Mouse (Mus musculus) neural tube, embryonic 12.5 days (tissue): ENCODE data around the gene Enpp7. TPM values are rescaled to one million over a fixed set of nuclear protein-coding genes. Genes with fewer than 3 reads are reported as not detected.

Experiments
- ATAC-seq: fragments of 200-750 bp; cut with Nextera tagmentation; 2 replicates; pipeline ENCODE4 v1.8.0; 2017; ENCODE audit warnings: low read depth, mild to moderate bottlenecking, moderate TSS enrichment, moderate library complexity; ENCODE audit not compliant: low FRiP score
- H3K27ac ChIP-seq: fragments of 300-500 bp; sonication (generic); 2 replicates; pipeline ENCODE4 v1.5.1; 2016
- H3K27me3 ChIP-seq: fragments of 300-500 bp; sonication (generic); replicated peaks from 2 replicates; pipeline ENCODE4 v1.6.1; 2016; ENCODE audit warnings: mild to moderate bottlenecking
- H3K36me3 ChIP-seq: fragments of 300-500 bp; sonication (generic); 2 replicates; pipeline ENCODE4 v1.6.1; 2016; ENCODE audit warnings: mild to moderate bottlenecking
- H3K4me1 ChIP-seq: fragments of 300-500 bp; sonication (generic); 2 replicates; pipeline ENCODE4 v1.6.1; 2016
- H3K4me2 ChIP-seq: fragments of 300-500 bp; sonication (generic); replicated peaks from 2 replicates; pipeline ENCODE4 v1.6.1; 2016; ENCODE audit warnings: mild to moderate bottlenecking
- H3K4me3 ChIP-seq: fragments of 300-500 bp; sonication (generic); 2 replicates; pipeline ENCODE4 v1.5.1; 2016
- H3K9ac ChIP-seq: fragments of 300-500 bp; sonication (generic); 2 replicates; pipeline ENCODE4 v1.6.1; 2016; ENCODE audit warnings: mild to moderate bottlenecking
- H3K9me3 ChIP-seq: fragments of 300-500 bp; sonication (generic); 2 replicates; pipeline ENCODE4 v1.6.1; 2016; ENCODE audit warnings: mild to moderate bottlenecking
- WGBS: fragments of 180-500 bp; shearing (Covaris S2); methylation state at CpG from one replicate; pipeline ENCODE4 v1.1.7; 2016; 5-methylcytosine and 5-hydroxymethylcytosine counted together
- polyA plus RNA-seq: library from polyadenylated mRNA; unstranded; fragments of >200 nt; fragmentation: Nextera tagmentation; extraction: Ambion mirVana; gene quantifications from 2 replicates; pipeline ENCODE4 v1.2.1, GENCODE M21; 2016

Enpp7 gene
- polyA plus RNA-seq, 1 experiment from 2014 or later = not detected

DNA sequence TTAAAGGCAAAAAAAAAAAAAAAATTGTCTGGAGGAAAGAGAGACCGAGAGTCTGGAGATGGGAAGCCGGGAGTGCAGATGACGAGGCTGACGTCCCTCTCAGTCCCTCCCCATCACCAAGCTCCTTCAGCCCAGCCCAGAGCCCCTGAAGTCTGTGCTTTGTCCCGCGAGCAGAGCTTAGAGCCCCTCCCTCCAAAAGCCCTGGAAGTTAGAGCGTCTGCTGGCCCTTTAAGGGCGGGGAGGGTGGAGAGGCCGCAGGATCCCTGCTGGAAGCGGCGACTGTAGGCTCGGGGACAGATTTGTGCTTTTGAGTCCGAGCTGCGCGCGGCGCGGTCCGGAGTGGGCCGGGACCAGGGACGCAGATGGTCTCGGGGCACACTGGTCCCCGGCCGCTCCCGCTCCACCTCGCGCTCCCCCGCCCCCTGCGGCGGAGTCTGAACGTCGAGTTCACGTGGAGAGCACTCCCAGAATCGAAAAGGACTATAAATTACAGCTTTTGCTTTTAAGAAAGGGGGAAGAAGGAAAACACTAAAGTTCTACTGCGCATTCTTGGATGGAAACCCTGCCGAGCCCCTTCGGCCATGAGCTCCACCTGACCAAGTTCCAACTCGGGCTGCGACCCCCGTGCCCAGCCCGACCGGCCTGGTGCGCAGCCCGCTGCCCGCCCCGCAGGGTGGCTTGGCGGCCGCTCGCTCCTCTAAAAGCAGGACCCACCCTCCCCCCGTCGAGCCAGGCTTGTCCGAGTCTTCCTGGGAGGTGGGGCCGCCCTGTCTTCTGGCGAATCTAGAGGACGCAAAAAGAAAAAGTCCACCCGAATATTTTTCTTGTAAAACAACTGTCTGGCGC is 49.2 kb downstream of the Enpp7 start:
- peaks cover 73% of the 10 kb centered on the region for H3K4me1 ChIP-seq
- no peak overlapping the region for H3K27ac ChIP-seq
- H3K4me2 ChIP-seq = peak overlapping the region; percentile 83
- no peak for ATAC-seq
- WGBS = under 1% methylated on average over 57 of the region's 57 CpGs
- no peaks in the 10 kb centered on the region for H3K9me3 ChIP-seq
- peaks cover 11% of the 10 kb centered on the region; the same call in 1 of the 2 replicates for H3K36me3 ChIP-seq
- H3K4me3 ChIP-seq = peak overlapping the region; percentile 40
- H3K27me3 ChIP-seq = peaks cover 57% of the 10 kb centered on the region
- H3K9ac ChIP-seq = peak overlapping the region; percentile 62

DNA sequence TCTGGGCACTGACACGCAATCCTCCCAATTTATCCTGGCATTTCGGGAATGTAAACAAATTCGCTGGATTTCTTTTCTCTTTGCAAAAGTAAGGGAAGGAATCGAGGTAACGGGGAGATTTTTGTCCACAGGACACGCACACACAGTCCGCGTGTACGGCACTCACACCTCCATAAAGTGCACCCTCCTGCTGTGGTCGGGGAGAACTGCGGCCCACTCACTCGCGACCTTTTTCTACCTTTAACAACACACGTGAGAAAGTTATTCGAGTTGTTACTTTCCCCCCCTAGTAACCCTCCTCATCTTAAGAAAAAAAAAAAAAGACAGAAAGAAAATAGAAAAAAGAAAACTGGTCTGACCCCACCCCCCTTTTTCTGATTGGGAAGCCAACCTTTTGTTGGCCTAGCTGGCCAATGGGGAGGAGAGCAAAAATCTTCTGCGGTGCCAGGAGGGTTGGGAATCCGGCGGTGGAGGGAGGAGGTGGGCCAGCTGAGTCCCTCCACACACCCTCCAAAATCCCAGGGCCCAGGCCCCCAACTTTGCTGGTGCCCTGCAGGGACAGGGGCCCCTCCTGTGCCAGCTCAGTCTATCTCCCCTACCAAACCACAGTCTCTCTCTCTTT is 49.9 kb downstream of the Enpp7 start:
- Histone ChIP-seq H3K9ac (no peak overlapping the region), H3K4me3 (peak overlapping the region; percentile 40), H3K27me3 (peaks cover 64% of the 10 kb centered on the region), H3K9me3 (no peaks in the 10 kb centered on the region), H3K4me1 (peaks cover 79% of the 10 kb centered on the region), H3K36me3 (peaks cover 11% of the 10 kb centered on the region; the same call in 1 of the 2 replicates), H3K27ac (no peak overlapping the region), H3K4me2 (peak overlapping the region; percentile 83)
- no peak for ATAC-seq
- 3% methylated on average over 18 of the region's 18 CpGs for WGBS

DNA sequence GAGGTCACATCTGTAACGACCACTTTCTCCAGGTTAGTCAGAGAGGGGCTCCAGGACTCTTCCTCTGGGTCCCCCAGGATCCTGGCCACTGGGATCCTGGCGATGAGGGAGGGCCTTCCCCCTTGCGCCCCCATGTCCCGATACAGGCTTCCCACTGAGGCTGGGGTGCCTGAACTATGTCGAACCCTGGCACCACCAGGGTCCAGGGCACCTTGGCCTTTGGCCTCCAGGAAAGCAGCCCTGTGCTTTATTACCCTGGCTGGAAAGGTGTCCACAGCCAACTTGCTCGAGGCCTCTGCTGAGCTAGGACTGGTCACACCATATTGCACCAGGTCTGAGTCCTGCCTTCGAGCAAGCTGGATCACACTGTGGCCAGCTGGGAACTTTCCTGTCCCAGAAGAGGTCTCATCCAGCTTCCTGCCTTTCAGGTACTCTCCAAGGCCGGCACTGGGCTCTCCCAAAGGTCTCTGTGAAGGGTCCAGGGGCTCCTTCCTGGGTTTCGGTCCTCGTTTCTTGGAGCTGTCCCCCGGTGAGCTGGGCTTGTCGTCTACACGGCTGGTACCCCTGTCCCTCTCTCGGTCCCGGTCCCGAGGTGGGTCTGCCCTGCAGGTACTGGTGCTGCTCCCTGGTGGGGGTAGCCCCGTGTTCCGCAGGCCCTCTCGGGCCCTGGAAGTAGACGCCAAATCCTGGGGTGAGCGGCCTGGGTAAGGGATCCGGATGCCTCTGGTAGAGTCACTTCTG is 50.9 kb downstream of the Enpp7 start:
- peaks cover 75% of the 10 kb centered on the region for H3K27me3 ChIP-seq
- no peaks in the 10 kb centered on the region for H3K9me3 ChIP-seq
- H3K4me2 ChIP-seq = peak overlapping the region; percentile 93
- peaks cover 79% of the 10 kb centered on the region for H3K4me1 ChIP-seq
- no peak for ATAC-seq
- no peak overlapping the region for H3K4me3 ChIP-seq
- 0 out of 2 replicates have a peak overlapping the region, but pooled peaks have one; percentile 1 for H3K9ac ChIP-seq
- H3K27ac ChIP-seq = no peak overlapping the region
- H3K36me3 ChIP-seq = peaks cover 11% of the 10 kb centered on the region; the same call in 1 of the 2 replicates
- WGBS = 19% methylated on average over 22 of the region's 22 CpGs

DNA sequence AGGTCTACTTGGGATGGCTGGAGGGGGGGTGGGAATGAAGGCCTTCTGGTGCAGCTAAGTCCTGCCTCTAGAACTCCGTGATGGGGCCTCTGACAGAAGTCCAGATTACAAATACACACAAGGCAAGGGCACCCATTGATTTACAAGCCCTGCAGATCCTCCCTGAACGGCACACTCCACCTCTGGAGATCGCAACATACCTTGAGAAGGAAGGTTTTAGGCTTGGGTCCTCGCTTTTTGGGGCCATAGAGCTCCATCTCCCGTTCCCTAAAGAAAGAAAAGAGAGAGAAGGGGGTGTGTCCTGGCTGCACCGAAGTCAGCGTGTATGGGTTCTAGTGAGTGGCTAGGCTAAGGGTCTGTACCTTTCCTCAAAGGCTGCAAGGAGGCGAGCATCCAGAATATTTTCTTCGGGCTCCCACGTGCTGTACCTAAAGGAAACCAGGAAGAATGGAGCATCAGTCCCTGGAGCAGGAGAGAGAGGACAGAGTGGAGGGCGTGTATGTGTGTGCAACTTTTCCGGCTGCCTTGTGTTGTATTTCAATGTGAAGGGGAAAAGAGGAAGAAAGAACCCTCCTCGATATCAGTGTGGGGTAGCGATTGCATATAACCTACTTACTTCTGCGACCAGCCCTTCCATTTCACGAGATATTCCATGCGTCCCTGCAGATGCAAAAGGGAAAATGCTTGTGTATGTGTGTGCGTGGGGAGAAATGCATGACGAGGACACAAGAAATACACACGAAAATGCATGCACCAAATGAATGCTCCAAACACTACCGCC is 51.9 kb downstream of the Enpp7 start:
- H3K4me1 ChIP-seq = peaks cover 74% of the 10 kb centered on the region
- ATAC-seq = no peak

DNA sequence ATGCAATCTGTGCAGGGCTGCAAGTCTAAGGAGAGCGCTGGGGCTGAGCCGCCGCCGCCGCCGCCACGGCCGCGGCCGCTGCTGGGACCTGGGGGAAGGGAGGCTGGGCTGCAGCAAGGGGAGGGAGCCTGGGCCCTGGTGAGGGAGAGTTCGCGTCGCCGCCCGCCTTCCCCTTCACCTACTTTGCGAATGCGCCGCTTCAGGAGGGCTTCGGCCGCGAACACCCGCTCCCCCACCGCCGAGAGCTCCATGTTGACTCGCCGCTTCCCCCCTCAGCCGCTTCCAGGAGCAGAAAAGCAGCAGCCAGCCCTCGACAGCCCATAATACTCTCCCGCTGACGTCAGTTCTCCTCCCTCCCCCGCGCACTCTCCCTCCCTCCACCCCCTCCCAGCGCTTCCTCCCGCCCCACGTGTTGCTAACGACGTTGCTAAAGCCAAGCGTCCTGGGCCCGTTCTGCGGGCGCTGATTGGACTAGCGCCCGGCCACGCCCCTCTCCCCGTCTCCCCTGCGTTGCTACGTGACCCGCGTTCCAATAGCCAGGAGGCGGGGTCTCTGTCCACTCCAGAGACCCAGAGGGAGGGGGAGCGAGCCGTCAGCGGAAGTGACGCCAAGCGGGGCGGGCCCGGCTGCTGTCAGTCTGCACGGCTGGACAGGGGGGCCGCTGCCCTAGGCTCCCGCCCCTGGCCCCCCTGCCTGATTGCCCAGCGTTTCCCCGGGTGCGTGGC is 52.8 kb downstream of the Enpp7 start, which contains the start of gene Cbx8:
Cbx8 (minus strand) TSS at position 370 of the 725 bp plus-strand sequence.
- Histone ChIP-seq H3K27ac (peak within 1 kb of the TSS; percentile 82), H3K9me3 (no peaks in the 10 kb centered on the region), H3K27me3 (peaks cover 78% of the 10 kb centered on the region), H3K4me2 (peak within 1 kb of the TSS; percentile 93), H3K4me3 (peak within 1 kb of the TSS; percentile 66), H3K9ac (peak within 1 kb of the TSS; percentile 80), H3K4me1 (peaks cover 68% of the 10 kb centered on the region), H3K36me3 (peaks cover 11% of the 10 kb centered on the region; the same call in 1 of the 2 replicates)
- under 1% methylated on average over 58 of the region's 63 CpGs for WGBS
- ATAC-seq = peak; percentile 90

More for the DNA sequence above, 51.9 kb downstream of the Enpp7 start:
- peaks cover 78% of the 10 kb centered on the region for H3K27me3 ChIP-seq
- peaks cover 11% of the 10 kb centered on the region; the same call in 1 of the 2 replicates for H3K36me3 ChIP-seq
- peak overlapping the region; percentile 93 for H3K4me2 ChIP-seq
- peak overlapping the region; percentile 82 for H3K27ac ChIP-seq
- WGBS = 3% methylated on average over 21 of the region's 21 CpGs
- no peaks in the 10 kb centered on the region for H3K9me3 ChIP-seq
- H3K9ac ChIP-seq = peak overlapping the region; percentile 80
- peak overlapping the region; percentile 66 for H3K4me3 ChIP-seq

DNA sequence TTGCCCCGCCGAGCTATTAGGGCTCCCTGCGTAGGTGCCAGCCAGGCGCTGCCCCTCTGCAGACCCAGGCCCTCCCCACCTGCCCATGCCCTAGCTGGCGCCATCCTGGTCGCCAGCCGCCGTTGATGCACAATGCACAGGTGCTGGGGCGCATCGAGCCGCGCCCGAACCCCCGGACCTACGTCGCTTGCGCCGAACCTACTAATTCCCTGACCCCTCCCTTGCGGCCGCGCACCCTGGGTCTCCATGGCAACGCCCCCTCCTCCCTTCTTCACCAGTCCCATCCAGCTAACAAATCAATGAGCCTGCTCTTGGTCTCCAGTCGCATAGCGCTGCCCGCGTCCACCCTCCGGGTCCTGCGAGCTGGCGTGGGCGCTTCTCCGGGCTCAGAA is 53.3 kb downstream of the Enpp7 start:
- H3K27me3 ChIP-seq = peaks cover 78% of the 10 kb centered on the region
- H3K36me3 ChIP-seq = peaks cover 11% of the 10 kb centered on the region; the same call in 1 of the 2 replicates
- peak overlapping the region; percentile 93 for H3K4me2 ChIP-seq
- H3K9me3 ChIP-seq = no peaks in the 10 kb centered on the region
- peaks cover 65% of the 10 kb centered on the region for H3K4me1 ChIP-seq
- peak; percentile 74; the same call in 1 of the 2 replicates for ATAC-seq
- H3K4me3 ChIP-seq = peak overlapping the region; percentile 66
- peak overlapping the region; percentile 80 for H3K27ac ChIP-seq
- 0% methylated on average over 31 of the region's 31 CpGs for WGBS
- peak overlapping the region; percentile 77 for H3K9ac ChIP-seq

DNA sequence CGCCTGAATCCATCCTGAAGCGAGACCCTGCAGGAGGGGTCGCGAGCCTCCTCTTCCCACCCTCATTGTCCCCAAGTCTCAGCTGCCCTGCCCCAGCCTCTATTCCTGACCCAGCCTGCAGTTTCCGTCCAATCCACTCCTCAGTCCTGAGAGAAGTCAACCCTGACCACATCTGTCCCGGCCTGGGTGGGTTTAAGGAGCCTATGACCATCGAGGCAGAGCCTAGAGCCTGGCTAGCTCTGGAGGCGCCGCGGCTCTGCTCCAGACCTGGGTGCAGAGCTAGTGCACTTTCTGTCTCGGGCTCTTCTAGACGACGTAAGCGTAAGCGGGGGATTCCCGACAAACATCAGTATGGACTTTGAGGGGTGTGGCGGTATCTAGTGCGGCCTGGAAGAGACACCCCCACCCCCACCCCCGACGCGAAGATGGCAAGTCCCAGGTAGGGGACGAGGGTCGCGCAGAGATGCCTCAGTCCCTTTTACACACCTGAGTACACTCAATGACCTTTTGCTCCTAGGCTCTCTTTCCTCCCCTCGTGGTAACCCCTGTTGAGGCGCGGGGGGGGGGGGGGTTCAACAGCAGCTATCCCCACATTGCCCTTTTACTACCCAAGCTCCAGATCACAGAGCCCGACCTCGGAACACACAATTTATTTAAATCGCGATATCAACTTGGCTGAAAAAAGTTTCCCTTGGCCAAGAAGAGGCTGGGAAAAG is 53.9 kb downstream of the Enpp7 start:
- Histone ChIP-seq H3K4me3 (peak overlapping the region; percentile 66), H3K27me3 (peaks cover 80% of the 10 kb centered on the region), H3K9ac (peak overlapping the region; percentile 77), H3K9me3 (no peaks in the 10 kb centered on the region), H3K36me3 (peaks cover 11% of the 10 kb centered on the region; the same call in 1 of the 2 replicates), H3K4me1 (peaks cover 67% of the 10 kb centered on the region), H3K4me2 (peak overlapping the region; percentile 93), H3K27ac (no peak overlapping the region)
- WGBS = under 1% methylated on average over 30 of the region's 31 CpGs
- peak; percentile 0; the same call in 1 of the 2 replicates for ATAC-seq

Other genes with a start within 250 kb of the Enpp7 start
- gene Rbfox3, start 76.6 kb upstream of the Enpp7 start, polyA plus RNA-seq = 44.8 and 52.6 TPM in 2 replicates
- 46.6 and 47.6 TPM in 2 replicates for gene Cbx2, start 34.8 kb downstream of the Enpp7 start, polyA plus RNA-seq
- gene Cbx8, start 52.8 kb downstream of the Enpp7 start, polyA plus RNA-seq = 8.6 and 9.9 TPM in 2 replicates
- gene Cbx4, start 98.0 kb downstream of the Enpp7 start, polyA plus RNA-seq = 12.5 and 12.7 TPM in 2 replicates
- gene Tbc1d16, start 240.3 kb downstream of the Enpp7 start, polyA plus RNA-seq = 26.0 and 38.1 TPM in 2 replicates
- gene Ccdc40, start 240.4 kb downstream of the Enpp7 start, polyA plus RNA-seq = 11.5 and 18.0 TPM in 2 replicates